Mouse (Mus musculus) layer of hippocampus, adult 2 months (tissue): ENCODE results near the gene Fus. TPM values are rescaled to one million over a fixed set of nuclear protein-coding genes. Genes with fewer than 3 reads are reported as not detected.
"Not testable (repeated sequence)": the region's sequence is repeated elsewhere in the genome, so short reads cannot be mapped to it uniquely, and the experiment has no call there.

Experiments used
- DNase-seq, 2 experiments: peaks; one replicate each; pipeline ENCODE4 v3.0.0; 2022; ENCODE audit warnings: low spot score in 2 of 2
- H3K27ac ChIP-seq: fragments of 200-600 bp; 2 replicates; pipeline ENCODE4 v1.8.1; 2022
- H3K4me3 ChIP-seq: fragments of 200-600 bp; 2 replicates; pipeline ENCODE4 v1.8.1; 2022; ENCODE audit warnings: mild to moderate bottlenecking
- CTCF ChIP-seq: fragments of 200-600 bp; conservative IDR thresholded peaks from 2 replicates; pipeline ENCODE4 v1.8.1; 2022; ENCODE audit warnings: antibody characterized with exemption, mild to moderate bottlenecking, moderate library complexity
- total RNA-seq, 2 experiments: library from RNA; stranded (reverse); gene quantifications; 2 replicates each; pipeline ENCODE4 v1.2.3; 2021

The Fus gene
- total RNA-seq, 2 experiments from 2014 or later = 345 to 392 TPM

- no peak for TF ChIP-seq CTCF
Observed at GRCm38 (mm10) chr7:128003688-128004087, 36.4 kb downstream of the Fus start, which contains the start of gene Trim72. Trim72 (plus strand) TSS chr7:128003949.

GRCm38 (mm10) chr7:128004150-128004486 is 36.9 kb downstream of the Fus start:
- no peak for TF ChIP-seq CTCF
- no peak for DNase-seq
- H3K27ac ChIP-seq = no peak overlapping the region
- H3K4me3 ChIP-seq = no peak overlapping the region

More at GRCm38 (mm10) chr7:128003688-128004087, 36.4 kb downstream of the Fus start, which contains the start of gene Trim72:
- DNase-seq = no peak
- no peak within 1 kb of the TSS for H3K4me3 ChIP-seq
- no peak within 1 kb of the TSS for H3K27ac ChIP-seq

DNA sequence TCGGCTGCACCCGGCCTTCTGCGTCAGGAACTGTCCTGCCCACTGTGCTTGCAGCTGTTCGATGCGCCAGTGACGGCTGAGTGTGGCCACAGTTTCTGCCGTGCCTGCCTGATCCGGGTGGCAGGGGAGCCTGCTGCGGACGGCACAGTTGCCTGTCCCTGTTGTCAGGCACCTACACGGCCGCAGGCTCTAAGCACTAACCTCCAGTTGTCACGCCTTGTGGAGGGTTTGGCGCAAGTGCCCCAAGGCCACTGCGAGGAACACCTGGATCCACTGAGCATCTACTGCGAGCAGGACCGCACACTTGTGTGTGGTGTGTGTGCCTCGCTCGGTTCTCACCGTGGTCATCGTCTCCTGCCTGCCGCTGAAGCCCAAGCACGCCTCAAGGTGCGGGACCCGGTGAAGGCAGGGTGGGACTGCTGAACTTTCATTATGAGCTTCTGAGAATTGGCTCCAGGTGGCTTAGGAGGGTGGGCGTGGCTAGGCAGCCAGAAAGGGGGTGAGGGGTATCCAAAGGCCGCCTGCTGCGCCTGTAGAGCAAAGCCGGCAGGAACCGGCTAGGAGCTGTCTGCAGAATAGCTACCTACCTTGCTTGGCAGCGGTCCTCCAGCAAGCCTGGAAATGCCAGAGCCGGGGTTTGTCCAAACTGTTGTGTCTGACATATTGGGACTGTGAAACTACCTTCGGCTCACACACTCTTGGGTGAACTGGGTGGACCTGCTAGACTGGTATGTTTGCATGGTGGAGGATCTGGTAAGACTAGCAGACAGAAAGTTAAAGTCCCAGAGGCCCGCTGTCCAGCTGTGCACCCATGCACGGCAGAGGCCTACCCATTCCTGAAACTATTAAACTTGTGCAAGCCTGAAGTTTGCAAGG is 37.5 kb downstream of the Fus start:
- no peak overlapping the region for H3K4me3 ChIP-seq
- no peak for TF ChIP-seq CTCF
- no peak for DNase-seq

GRCm38 (mm10) chr7:128006193-128006592 is 38.9 kb downstream of the Fus start:
- H3K27ac ChIP-seq = no peak overlapping the region
- DNase-seq = no peak
- TF ChIP-seq CTCF = no peak
- H3K4me3 ChIP-seq = no peak overlapping the region

More for the DNA sequence above, 37.5 kb downstream of the Fus start:
- no peak overlapping the region for H3K27ac ChIP-seq

- Histone ChIP-seq H3K4me3 (no peak overlapping the region), H3K27ac (no peak overlapping the region)
- no peak for DNase-seq
- no peak for TF ChIP-seq CTCF
Observed at GRCm38 (mm10) chr7:128009715-128010340, 42.6 kb downstream of the Fus start.

DNA sequence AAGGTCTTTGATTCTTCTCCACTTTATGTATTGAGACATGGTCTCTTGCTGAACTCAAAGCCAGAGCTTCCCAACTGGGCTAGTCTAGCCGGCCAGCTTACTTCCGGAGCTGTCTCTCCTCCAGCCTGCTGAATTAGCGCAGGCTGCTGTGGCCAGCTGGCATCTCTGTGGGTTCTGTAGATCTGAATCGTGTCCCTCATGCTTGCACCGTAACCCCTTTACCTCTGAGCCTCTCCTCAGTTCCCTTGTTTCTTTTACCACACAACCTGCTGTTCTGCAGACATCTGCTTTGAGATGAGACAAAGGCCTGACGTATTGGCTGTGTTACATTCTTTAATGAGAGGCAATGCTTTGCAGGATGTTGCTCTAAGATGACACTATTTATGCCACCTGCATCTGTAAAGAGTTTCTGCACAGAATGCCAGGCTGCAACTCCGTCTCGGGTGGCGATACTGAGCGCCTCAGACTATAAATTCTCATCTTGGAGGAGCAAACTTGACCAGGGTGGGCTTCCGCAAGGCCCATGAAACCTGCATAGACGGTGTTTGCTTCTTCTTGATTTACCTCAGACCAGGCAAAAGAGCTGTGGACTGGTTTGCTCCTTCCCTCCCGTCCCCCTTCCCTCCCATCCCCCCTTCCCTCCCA is 45.0 kb downstream of the Fus start:
- no peak for TF ChIP-seq CTCF
- Histone ChIP-seq H3K4me3 (no peak overlapping the region), H3K27ac (peak overlapping the region; percentile 64; the same call in 1 of the 2 replicates)
- DNase-seq = no peak

GRCm38 (mm10) chr7:128013116-128013515 is 45.9 kb downstream of the Fus start:
- TF ChIP-seq CTCF = no peak
- no peak for DNase-seq
- Histone ChIP-seq H3K4me3 (no peak overlapping the region), H3K27ac (no peak overlapping the region)

DNA sequence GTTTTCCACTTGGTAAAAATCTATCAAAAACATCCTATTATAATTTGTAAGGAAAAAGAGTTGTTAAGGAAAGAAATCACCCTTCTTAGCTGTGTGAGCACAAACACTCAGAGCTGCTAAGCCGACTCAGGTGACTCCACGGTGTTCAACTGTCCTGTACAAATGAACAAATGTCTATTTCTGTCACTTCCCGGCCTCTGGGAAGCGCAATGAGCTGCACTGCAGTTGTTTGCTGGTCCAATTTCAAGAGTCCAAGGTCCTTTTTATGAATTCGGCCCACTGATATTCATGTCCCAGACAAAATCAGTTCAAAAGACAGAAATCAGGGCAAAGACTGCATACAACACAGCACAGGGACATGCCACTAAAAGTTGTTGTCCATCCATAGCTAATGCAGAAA is 48.9 kb downstream of the Fus start:
- H3K27ac ChIP-seq, H3K4me3 ChIP-seq, DNase-seq: not testable (repeated sequence)

DNA sequence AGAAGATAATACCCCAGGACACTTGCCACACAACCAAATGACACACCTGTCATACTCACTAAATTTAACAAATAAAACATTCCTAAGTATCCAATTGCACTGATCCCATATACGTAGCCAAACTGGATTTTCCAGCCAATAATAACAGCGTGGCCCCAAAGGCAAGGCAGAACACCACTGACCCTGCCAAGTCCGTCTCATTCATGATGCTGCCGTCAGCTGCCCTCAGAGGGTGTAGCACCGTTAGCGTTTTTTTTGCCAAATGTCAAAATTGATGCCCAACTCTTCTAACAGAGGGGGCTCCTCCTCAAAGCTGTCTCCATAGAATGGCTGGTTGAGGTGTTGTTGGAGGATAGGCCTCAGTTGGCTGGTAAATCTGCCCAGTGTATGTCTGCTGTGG is 49.4 kb downstream of the Fus start:
- Histone ChIP-seq H3K27ac (no peak overlapping the region), H3K4me3 (no peak overlapping the region)
- DNase-seq = no peak
- no peak for TF ChIP-seq CTCF

DNA sequence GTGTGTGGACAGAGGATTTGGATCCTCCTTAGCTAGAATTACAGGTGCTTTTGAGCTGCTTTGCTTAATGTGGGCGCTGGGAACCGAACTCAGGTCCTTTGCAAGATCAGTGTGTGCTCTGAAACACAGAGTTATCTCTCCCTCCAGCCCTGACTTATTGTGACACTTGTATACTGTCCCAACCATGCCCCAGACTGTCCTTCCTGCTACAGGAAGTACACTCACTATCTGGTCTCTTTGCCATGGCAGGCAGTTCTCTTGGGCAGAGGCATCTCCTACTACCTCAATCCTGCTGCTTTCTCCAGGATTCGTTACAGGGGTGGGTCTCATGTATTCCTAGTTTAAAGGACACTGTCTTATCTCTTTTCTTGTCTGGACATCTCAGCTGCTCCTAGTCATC is 51.0 kb downstream of the Fus start:
- Histone ChIP-seq H3K27ac (no peak overlapping the region), H3K4me3 (no peak overlapping the region)
- DNase-seq = no peak
- TF ChIP-seq CTCF = no peak

- no peak for TF ChIP-seq CTCF
- no peak overlapping the region for H3K27ac ChIP-seq
- no peak for DNase-seq
- H3K4me3 ChIP-seq = no peak overlapping the region
Observed at GRCm38 (mm10) chr7:128019187-128019586, 51.9 kb downstream of the Fus start.

GRCm38 (mm10) chr7:128022974-128023373 is 55.7 kb downstream of the Fus start:
- no peak overlapping the region for H3K27ac ChIP-seq
- H3K4me3 ChIP-seq = no peak overlapping the region
- no peak for DNase-seq
- peak; percentile 59 for TF ChIP-seq CTCF

DNA sequence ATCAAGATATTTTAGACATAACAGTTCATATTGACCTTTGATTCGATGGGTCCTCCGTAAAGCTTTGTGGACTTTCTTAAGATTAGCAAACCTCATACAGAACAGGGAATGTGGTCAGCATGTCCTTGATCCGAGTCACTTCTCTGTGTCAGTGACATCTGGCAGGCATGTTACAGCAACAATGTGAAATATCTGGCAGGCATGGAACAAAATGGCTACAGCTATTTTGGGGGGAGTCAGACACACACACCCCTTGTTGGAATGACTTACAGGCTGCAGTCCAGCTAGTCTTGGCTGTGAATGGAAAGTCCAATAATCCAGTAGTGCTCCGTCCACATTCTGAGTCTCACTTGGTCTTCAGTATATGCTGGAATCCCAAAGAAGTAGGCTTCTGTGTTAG is 56.3 kb downstream of the Fus start:
- no peak for DNase-seq
- TF ChIP-seq CTCF = no peak

More for the DNA sequence above, 56.3 kb downstream of the Fus start:
- Histone ChIP-seq H3K27ac (no peak overlapping the region), H3K4me3 (no peak overlapping the region)
